Mouse (Mus musculus): Measurements from ENCODE around the gene Ssr1. TPM values are rescaled to one million over a fixed set of nuclear protein-coding genes. Genes with fewer than 3 reads are reported as not detected.

The Ssr1 gene
- total and polyA plus RNA-seq, 2 experiments: 5.9 to 24.2 TPM

DNA sequence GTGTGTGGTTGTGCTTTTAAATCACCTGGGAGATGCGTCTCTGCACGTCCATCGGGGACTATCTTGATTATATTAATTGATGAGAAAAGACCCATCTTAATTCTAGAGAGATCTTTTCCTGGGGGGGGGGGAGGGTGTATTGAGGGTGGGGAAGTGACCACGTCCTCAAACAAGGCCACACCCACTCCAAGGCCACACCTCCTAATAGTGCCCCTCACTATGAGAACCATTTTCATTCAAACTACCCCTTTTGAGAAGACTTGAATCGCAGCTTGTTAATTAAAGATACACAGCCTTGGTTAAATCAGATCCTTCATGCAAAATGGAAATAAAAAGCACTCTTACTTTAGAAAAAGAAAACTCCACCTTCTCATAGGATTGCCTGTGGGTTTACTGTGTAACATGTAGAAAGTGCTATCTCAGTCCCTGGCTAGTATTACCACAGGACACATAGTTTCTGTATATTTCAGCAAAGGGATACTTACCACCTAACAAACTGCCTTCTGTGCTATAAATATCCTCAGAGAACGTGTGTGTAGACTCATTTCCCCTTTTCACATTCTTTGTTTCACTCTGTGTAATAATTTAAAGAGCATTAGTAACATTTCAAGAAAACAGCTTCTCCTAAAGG, 33.7 kb upstream of the Ssr1 start:
- DNase-seq (ENCODE audit: extremely low read depth, low read depth, low spot score): no peak
- no peaks in the 10 kb centered on the region for H3K4me1 ChIP-seq (ENCODE audit: control insufficient read depth, insufficient read depth, low read length)
- H3K36me3 ChIP-seq (ENCODE audit: control insufficient read depth, insufficient read depth, low read length): no peaks in the 10 kb centered on the region
- H3K4me3 ChIP-seq (ENCODE audit: insufficient read depth, low read depth, low read length): no peak overlapping the region
- H3K9ac ChIP-seq (ENCODE audit: low read depth, low read length): no peak overlapping the region
- no peak overlapping the region for H3K27ac ChIP-seq (replicated peaks; ENCODE audit: insufficient read depth, low read depth, low read length)
- H3K27me3 ChIP-seq (ENCODE audit: control insufficient read depth, insufficient read depth, low read length): no peaks in the 10 kb centered on the region
- TF ChIP-seq CTCF (IDR thresholded peaks at IDR 0.05; ENCODE audit: low read depth, low read length): no peak
- no peak for TF ChIP-seq POLR2A (IDR thresholded peaks at IDR 0.05; ENCODE audit: extremely low read depth, insufficient read depth, low read length)
- H3K79me2 ChIP-seq (ENCODE audit: control insufficient read depth, insufficient read depth, low read length): no peaks in the 10 kb centered on the region
- WGBS: 70% methylated on average over 6 of the region's 6 CpGs

- no peak overlapping the region for H3K27ac ChIP-seq (replicated peaks; ENCODE audit: insufficient read depth, low read depth, low read length)
- H3K27me3 ChIP-seq (ENCODE audit: control insufficient read depth, insufficient read depth, low read length): no peaks in the 10 kb centered on the region
- no peak overlapping the region for H3K9ac ChIP-seq (ENCODE audit: low read depth, low read length)
- DNase-seq (ENCODE audit: extremely low read depth, low read depth, low spot score): peak; percentile 4
- H3K79me2 ChIP-seq (ENCODE audit: control insufficient read depth, insufficient read depth, low read length): no peaks in the 10 kb centered on the region
- H3K4me3 ChIP-seq (ENCODE audit: insufficient read depth, low read depth, low read length): no peak overlapping the region
- no peaks in the 10 kb centered on the region for H3K36me3 ChIP-seq (ENCODE audit: control insufficient read depth, insufficient read depth, low read length)
- 57% methylated on average over 4 of the region's 4 CpGs for WGBS
- no peaks in the 10 kb centered on the region for H3K4me1 ChIP-seq (ENCODE audit: control insufficient read depth, insufficient read depth, low read length)
- peak; percentile 61 for TF ChIP-seq CTCF (IDR thresholded peaks at IDR 0.05; ENCODE audit: low read depth, low read length)
- no peak for TF ChIP-seq POLR2A (IDR thresholded peaks at IDR 0.05; ENCODE audit: extremely low read depth, insufficient read depth, low read length)
Observed at GRCm38 (mm10) chr13:38025874-38026273, 31.9 kb upstream of the Ssr1 start.

DNA sequence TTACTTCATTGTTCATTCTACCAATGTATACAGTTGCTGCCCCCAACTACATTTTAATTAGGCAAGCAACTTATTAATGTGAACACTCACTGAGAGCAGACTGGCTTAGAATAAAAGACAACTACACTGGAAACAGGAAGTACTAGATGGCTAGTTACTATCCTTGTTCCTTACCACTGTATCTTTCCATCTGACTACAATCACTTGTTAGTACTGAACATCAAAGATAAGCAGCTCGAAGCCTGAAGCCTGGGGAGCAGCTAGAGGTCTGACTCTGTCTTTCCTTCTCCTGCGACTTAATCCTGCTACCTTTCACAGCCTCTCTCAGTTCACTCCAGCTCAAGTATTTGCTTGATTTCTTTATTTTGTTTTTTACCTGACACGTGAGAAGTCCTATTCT, 24.8 kb upstream of the Ssr1 start:
- WGBS: 77% methylated on average over 3 of the region's 3 CpGs
- Histone ChIP-seq H3K27me3 (ENCODE audit: control insufficient read depth, insufficient read depth, low read length) (no peaks in the 10 kb centered on the region), H3K36me3 (ENCODE audit: control insufficient read depth, insufficient read depth, low read length) (no peaks in the 10 kb centered on the region), H3K4me3 (ENCODE audit: insufficient read depth, low read depth, low read length) (no peak overlapping the region), H3K27ac (replicated peaks; ENCODE audit: insufficient read depth, low read depth, low read length) (no peak overlapping the region), H3K9ac (ENCODE audit: low read depth, low read length) (no peak overlapping the region), H3K4me1 (ENCODE audit: control insufficient read depth, insufficient read depth, low read length) (no peaks in the 10 kb centered on the region), H3K79me2 (ENCODE audit: control insufficient read depth, insufficient read depth, low read length) (no peaks in the 10 kb centered on the region)
- DNase-seq (ENCODE audit: extremely low read depth, low read depth, low spot score): no peak
- TF ChIP-seq POLR2A (IDR thresholded peaks at IDR 0.05; ENCODE audit: extremely low read depth, insufficient read depth, low read length): no peak
- TF ChIP-seq CTCF (IDR thresholded peaks at IDR 0.05; ENCODE audit: low read depth, low read length): no peak

GRCm38 (mm10) chr13:38015591-38015990, 21.6 kb upstream of the Ssr1 start:
- no peak for DNase-seq (ENCODE audit: extremely low read depth, low read depth, low spot score)
- Histone ChIP-seq H3K79me2 (ENCODE audit: control insufficient read depth, insufficient read depth, low read length) (no peaks in the 10 kb centered on the region), H3K9ac (ENCODE audit: low read depth, low read length) (no peak overlapping the region), H3K27me3 (ENCODE audit: control insufficient read depth, insufficient read depth, low read length) (no peaks in the 10 kb centered on the region), H3K36me3 (ENCODE audit: control insufficient read depth, insufficient read depth, low read length) (no peaks in the 10 kb centered on the region), H3K4me1 (ENCODE audit: control insufficient read depth, insufficient read depth, low read length) (no peaks in the 10 kb centered on the region), H3K4me3 (ENCODE audit: insufficient read depth, low read depth, low read length) (no peak overlapping the region), H3K27ac (replicated peaks; ENCODE audit: insufficient read depth, low read depth, low read length) (no peak overlapping the region)
- TF ChIP-seq CTCF (IDR thresholded peaks at IDR 0.05; ENCODE audit: low read depth, low read length): no peak
- no peak for TF ChIP-seq POLR2A (IDR thresholded peaks at IDR 0.05; ENCODE audit: extremely low read depth, insufficient read depth, low read length)
- WGBS: 94% methylated on average over 4 of the region's 4 CpGs

- no peaks in the 10 kb centered on the region for H3K36me3 ChIP-seq (ENCODE audit: control insufficient read depth, insufficient read depth, low read length)
- no peaks in the 10 kb centered on the region for H3K79me2 ChIP-seq (ENCODE audit: control insufficient read depth, insufficient read depth, low read length)
- no peak overlapping the region for H3K9ac ChIP-seq (ENCODE audit: low read depth, low read length)
- TF ChIP-seq POLR2A (IDR thresholded peaks at IDR 0.05; ENCODE audit: extremely low read depth, insufficient read depth, low read length) (no peak), CTCF (IDR thresholded peaks at IDR 0.05; ENCODE audit: low read depth, low read length) (no peak)
- 85% methylated on average over 5 of the region's 5 CpGs for WGBS
- H3K4me1 ChIP-seq (ENCODE audit: control insufficient read depth, insufficient read depth, low read length): no peaks in the 10 kb centered on the region
- DNase-seq (ENCODE audit: extremely low read depth, low read depth, low spot score): no peak
- no peak overlapping the region for H3K27ac ChIP-seq (replicated peaks; ENCODE audit: insufficient read depth, low read depth, low read length)
- no peaks in the 10 kb centered on the region for H3K27me3 ChIP-seq (ENCODE audit: control insufficient read depth, insufficient read depth, low read length)
- no peak overlapping the region for H3K4me3 ChIP-seq (ENCODE audit: insufficient read depth, low read depth, low read length)
Observed at GRCm38 (mm10) chr13:38012436-38012835, 18.4 kb upstream of the Ssr1 start.

- no peak for TF ChIP-seq POLR2A (IDR thresholded peaks at IDR 0.05; ENCODE audit: extremely low read depth, insufficient read depth, low read length)
- no peak for TF ChIP-seq CTCF (IDR thresholded peaks at IDR 0.05; ENCODE audit: low read depth, low read length)
- no peak for DNase-seq (ENCODE audit: extremely low read depth, low read depth, low spot score)
- 81% methylated on average over 5 of the region's 5 CpGs for WGBS
- no peaks in the 10 kb centered on the region for H3K27me3 ChIP-seq (ENCODE audit: control insufficient read depth, insufficient read depth, low read length)
- no peak overlapping the region for H3K4me3 ChIP-seq (ENCODE audit: insufficient read depth, low read depth, low read length)
- H3K27ac ChIP-seq (replicated peaks; ENCODE audit: insufficient read depth, low read depth, low read length): no peak overlapping the region
- no peaks in the 10 kb centered on the region for H3K79me2 ChIP-seq (ENCODE audit: control insufficient read depth, insufficient read depth, low read length)
- H3K9ac ChIP-seq (ENCODE audit: low read depth, low read length): no peak overlapping the region
- no peaks in the 10 kb centered on the region for H3K4me1 ChIP-seq (ENCODE audit: control insufficient read depth, insufficient read depth, low read length)
- no peaks in the 10 kb centered on the region for H3K36me3 ChIP-seq (ENCODE audit: control insufficient read depth, insufficient read depth, low read length)
Observed at GRCm38 (mm10) chr13:38010444-38010910, 16.5 kb upstream of the Ssr1 start.

Data from liver, adult 2 months (tissue).